Mouse (Mus musculus) testis, adult 2 months (tissue): Measurements from ENCODE around the gene Atp11a.

ENCODE experiments used
- CTCF ChIP-seq: fragments of 200-500 bp; IDR thresholded peaks from 2 replicates; pipeline ENCODE4 v1.5.1; 2012; ENCODE audit warnings: low read depth, mild to moderate bottlenecking, inconsistent platforms, low read length, moderate library complexity; ENCODE audit not compliant: control insufficient read depth, insufficient read depth, insufficient replicate concordance
- POLR2A ChIP-seq: fragments of 200-500 bp; IDR thresholded peaks from 2 replicates; pipeline ENCODE4 v1.6.1; 2012; ENCODE audit warnings: low read depth, mild to moderate bottlenecking, inconsistent platforms, low read length, moderate library complexity; ENCODE audit not compliant: control insufficient read depth

- TF ChIP-seq CTCF (no peak), POLR2A (no peak)
Measured at GRCm38 (mm10) chr8:12786261-12786957, 29.6 kb downstream of the Atp11a start.
